Mouse (Mus musculus): ENCODE data around the gene Rpl7l1. TPM values are rescaled to one million over a fixed set of nuclear protein-coding genes. Genes with fewer than 3 reads are reported as not detected.

The Rpl7l1 gene
- polyA plus RNA-seq, 1 experiment from 2014 or later: 83.7 TPM

DNA sequence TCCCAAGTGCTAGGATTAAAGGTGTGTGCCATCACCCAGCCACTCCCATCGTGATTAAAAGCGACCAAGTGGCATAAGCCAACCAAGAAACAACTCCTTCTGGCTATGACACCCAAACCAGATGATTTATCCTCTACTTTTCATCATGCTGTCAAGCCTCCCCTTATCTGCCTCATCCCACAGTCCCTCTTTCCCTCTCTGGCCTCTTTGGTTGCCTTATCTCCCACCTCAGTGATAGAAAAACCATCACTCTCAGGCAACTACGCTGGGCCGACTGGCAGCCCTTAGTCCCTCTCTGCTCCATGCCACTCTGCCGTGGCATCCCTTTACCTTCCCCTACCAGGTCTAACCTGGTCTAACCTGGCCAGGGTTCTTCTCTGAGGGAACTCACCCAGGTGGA is 4.5 kb upstream of the Rpl7l1 start:
- no peak for TF ChIP-seq CTCF (IDR thresholded peaks at IDR 0.05)
- no peak for TF ChIP-seq EP300 (IDR thresholded peaks at IDR 0.05)
- no peaks in the 10 kb centered on the region for H3K9me3 ChIP-seq (ENCODE audit: low read length)
- WGBS: 85% methylated on average over 5 of the region's 5 CpGs

DNA sequence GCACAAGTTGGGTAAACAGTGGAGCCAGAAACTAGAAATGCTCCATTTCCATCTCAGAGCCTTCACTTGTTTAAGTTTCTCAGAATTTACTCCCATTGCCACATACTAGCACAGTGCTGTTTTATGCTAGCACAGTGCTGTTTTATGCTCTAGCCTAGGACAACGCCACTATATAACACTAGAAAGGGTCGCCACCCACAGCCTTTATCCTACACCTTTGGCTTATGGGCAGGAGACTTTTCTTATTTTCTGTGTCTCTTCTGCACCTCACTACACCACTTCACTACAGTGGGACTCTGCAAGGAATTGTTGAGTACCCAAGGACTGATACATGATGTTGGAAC is 722 bp upstream of the Rpl7l1 start:
- Histone ChIP-seq H3K4me2 (replicated peaks; ENCODE audit: low read depth, low read length) (peak overlapping the region; percentile 66), H3K27me3 (replicated peaks; ENCODE audit: insufficient read depth, low read length) (no peaks in the 10 kb centered on the region), H3K9ac (replicated peaks; ENCODE audit: low read depth) (no peak overlapping the region; the same call in 1 of the 2 replicates), H3K9me3 (ENCODE audit: low read length) (no peaks in the 10 kb centered on the region), H3K27ac (ENCODE audit: low read length) (peak overlapping the region; percentile 81), H3K36me3 (ENCODE audit: insufficient read depth, low read length) (peaks cover 17% of the 10 kb centered on the region; the same call in 1 of the 2 replicates), H3K4me3 (ENCODE audit: low read depth, low read length) (peak overlapping the region; percentile 72), H3K4me1 (ENCODE audit: insufficient read depth, low read depth, low read length) (no peaks in the 10 kb centered on the region)
- TF ChIP-seq EP300 (IDR thresholded peaks at IDR 0.05): no peak
- no peak for TF ChIP-seq CTCF (IDR thresholded peaks at IDR 0.05)
- DNase-seq (ENCODE audit: low spot score): no peak
- ATAC-seq: no peak
- 76% methylated on average over 2 of the region's 2 CpGs for WGBS

More for the DNA sequence above, 4.5 kb upstream of the Rpl7l1 start:
- ATAC-seq (no peak), DNase-seq (ENCODE audit: low spot score) (no peak)
- Histone ChIP-seq H3K4me2 (replicated peaks; ENCODE audit: low read depth, low read length) (no peak overlapping the region), H3K4me3 (ENCODE audit: low read depth, low read length) (no peak overlapping the region), H3K36me3 (ENCODE audit: insufficient read depth, low read length) (no peaks in the 10 kb centered on the region), H3K27me3 (replicated peaks; ENCODE audit: insufficient read depth, low read length) (no peaks in the 10 kb centered on the region), H3K4me1 (ENCODE audit: insufficient read depth, low read depth, low read length) (no peaks in the 10 kb centered on the region), H3K9ac (replicated peaks; ENCODE audit: low read depth) (no peak overlapping the region), H3K27ac (ENCODE audit: low read length) (no peak overlapping the region)

DNA sequence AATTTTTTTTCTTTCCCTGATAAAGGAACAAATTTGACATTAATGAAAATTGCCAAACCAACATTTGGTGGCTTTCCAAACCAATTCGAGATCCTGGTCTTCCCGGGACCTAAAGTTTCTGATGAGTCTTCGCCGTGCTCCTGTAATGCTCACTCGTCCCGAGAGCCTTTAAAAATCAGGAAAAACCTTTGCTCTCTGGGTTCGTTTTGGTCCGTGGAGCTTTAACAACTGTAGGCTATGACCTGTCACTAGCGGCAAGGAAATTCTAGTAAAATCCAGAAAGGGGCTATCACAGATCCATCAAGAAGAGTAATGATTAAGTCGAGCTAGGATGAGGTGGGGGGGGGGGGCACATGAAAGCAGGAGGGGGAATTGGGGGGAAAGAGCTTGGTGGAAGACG is 596 bp downstream of the Rpl7l1 start:
- Histone ChIP-seq H3K36me3 (ENCODE audit: insufficient read depth, low read length) (peaks cover 26% of the 10 kb centered on the region; the same call in 1 of the 2 replicates), H3K27ac (ENCODE audit: low read length) (peak overlapping the region; percentile 81), H3K4me1 (ENCODE audit: insufficient read depth, low read depth, low read length) (no peaks in the 10 kb centered on the region), H3K4me3 (ENCODE audit: low read depth, low read length) (peak overlapping the region; percentile 72), H3K27me3 (replicated peaks; ENCODE audit: insufficient read depth, low read length) (no peaks in the 10 kb centered on the region), H3K4me2 (replicated peaks; ENCODE audit: low read depth, low read length) (peak overlapping the region; percentile 66), H3K9ac (replicated peaks; ENCODE audit: low read depth) (peak overlapping the region; percentile 70), H3K9me3 (ENCODE audit: low read length) (no peaks in the 10 kb centered on the region)
- under 1% methylated on average over 11 of the region's 11 CpGs for WGBS
- TF ChIP-seq CTCF (IDR thresholded peaks at IDR 0.05) (no peak), EP300 (IDR thresholded peaks at IDR 0.05) (no peak)
- ATAC-seq (no peak), DNase-seq (ENCODE audit: low spot score) (peak; percentile 34)

DNA sequence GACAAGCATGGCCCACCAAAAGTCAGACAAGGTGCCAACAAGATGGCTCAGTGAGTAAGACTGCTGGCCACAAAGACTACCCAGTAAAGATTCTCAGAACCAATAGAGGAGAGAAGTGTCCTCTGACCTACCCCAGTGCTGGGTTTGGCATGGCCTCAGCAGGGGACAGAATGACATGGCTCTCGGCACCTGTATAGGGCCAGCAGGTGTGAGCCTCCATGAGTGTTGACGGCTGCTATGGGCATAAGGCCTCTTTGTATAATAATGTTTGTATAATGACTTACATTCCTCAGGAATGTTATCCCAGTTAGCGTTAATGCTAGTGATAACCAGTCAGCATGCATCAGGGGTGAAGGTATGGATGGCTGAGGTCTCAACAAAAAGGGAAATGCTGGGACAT is 6.4 kb downstream of the Rpl7l1 start:
- Histone ChIP-seq H3K9me3 (ENCODE audit: low read length) (no peaks in the 10 kb centered on the region), H3K27ac (ENCODE audit: low read length) (peak overlapping the region; percentile 60), H3K9ac (replicated peaks; ENCODE audit: low read depth) (no peak overlapping the region), H3K4me1 (ENCODE audit: insufficient read depth, low read depth, low read length) (peaks cover 3% of the 10 kb centered on the region; the same call in 1 of the 2 replicates), H3K4me3 (ENCODE audit: low read depth, low read length) (no peak overlapping the region), H3K27me3 (replicated peaks; ENCODE audit: insufficient read depth, low read length) (no peaks in the 10 kb centered on the region), H3K4me2 (replicated peaks; ENCODE audit: low read depth, low read length) (no peak overlapping the region), H3K36me3 (ENCODE audit: insufficient read depth, low read length) (peaks cover 41% of the 10 kb centered on the region; the same call in 1 of the 2 replicates)
- 50% methylated on average over 3 of the region's 3 CpGs for WGBS
- ATAC-seq: no peak
- TF ChIP-seq EP300 (IDR thresholded peaks at IDR 0.05) (no peak), CTCF (IDR thresholded peaks at IDR 0.05) (no peak)
- DNase-seq (ENCODE audit: low spot score): no peak

DNA sequence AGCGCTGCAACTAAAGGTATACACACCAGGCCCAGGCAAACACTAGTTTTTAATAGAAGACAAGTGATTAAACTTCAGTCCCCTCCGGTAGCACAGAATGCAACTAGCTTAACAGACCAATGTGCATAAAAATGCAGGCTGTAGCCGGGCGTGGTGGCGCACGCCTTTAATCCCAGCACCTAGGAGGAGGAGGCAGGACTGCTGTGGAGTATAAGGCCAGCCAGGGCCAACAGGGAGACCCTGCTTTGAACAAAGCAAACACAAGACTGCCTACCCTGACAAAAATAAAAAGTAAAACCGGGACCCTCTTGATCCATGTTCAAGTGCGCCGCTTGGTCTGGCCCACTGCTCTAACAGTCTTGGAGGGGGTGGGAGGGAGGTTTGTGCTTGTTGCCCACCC is 7.4 kb downstream of the Rpl7l1 start:
- Histone ChIP-seq H3K4me3 (ENCODE audit: low read depth, low read length) (no peak overlapping the region), H3K27ac (ENCODE audit: low read length) (no peak overlapping the region; the same call in 1 of the 2 replicates), H3K9me3 (ENCODE audit: low read length) (no peaks in the 10 kb centered on the region), H3K4me2 (replicated peaks; ENCODE audit: low read depth, low read length) (no peak overlapping the region), H3K27me3 (replicated peaks; ENCODE audit: insufficient read depth, low read length) (no peaks in the 10 kb centered on the region), H3K36me3 (ENCODE audit: insufficient read depth, low read length) (peaks cover 41% of the 10 kb centered on the region; the same call in 1 of the 2 replicates), H3K9ac (replicated peaks; ENCODE audit: low read depth) (no peak overlapping the region), H3K4me1 (ENCODE audit: insufficient read depth, low read depth, low read length) (peaks cover 3% of the 10 kb centered on the region; the same call in 1 of the 2 replicates)
- no peak for TF ChIP-seq EP300 (IDR thresholded peaks at IDR 0.05)
- no peak for TF ChIP-seq CTCF (IDR thresholded peaks at IDR 0.05)
- no peak for DNase-seq (ENCODE audit: low spot score)
- WGBS: 87% methylated on average over 9 of the region's 9 CpGs
- ATAC-seq: no peak

DNA sequence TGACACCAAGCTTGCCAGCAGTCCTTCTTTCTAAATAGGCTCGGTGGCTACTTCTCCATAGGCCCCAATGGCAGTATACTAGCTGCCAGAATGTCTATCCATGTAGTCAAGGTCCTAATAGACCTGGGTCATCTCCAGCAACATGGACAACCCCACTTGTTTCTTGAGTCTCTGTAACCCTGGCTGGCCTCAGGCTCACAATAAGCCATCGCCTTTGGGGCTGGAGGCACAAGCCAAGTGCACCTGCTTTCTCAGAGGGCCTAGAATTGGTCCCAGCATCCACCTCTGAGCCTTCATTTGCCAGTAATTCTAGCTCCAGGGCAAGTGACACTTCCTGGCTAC is 8.4 kb downstream of the Rpl7l1 start:
- no peak overlapping the region for H3K4me3 ChIP-seq (ENCODE audit: low read depth, low read length)
- no peaks in the 10 kb centered on the region for H3K27me3 ChIP-seq (replicated peaks; ENCODE audit: insufficient read depth, low read length)
- H3K9ac ChIP-seq (replicated peaks; ENCODE audit: low read depth): no peak overlapping the region
- peaks cover 34% of the 10 kb centered on the region; the same call in 1 of the 2 replicates for H3K36me3 ChIP-seq (ENCODE audit: insufficient read depth, low read length)
- no peak for DNase-seq (ENCODE audit: low spot score)
- peaks cover 3% of the 10 kb centered on the region; the same call in 1 of the 2 replicates for H3K4me1 ChIP-seq (ENCODE audit: insufficient read depth, low read depth, low read length)
- no peaks in the 10 kb centered on the region for H3K9me3 ChIP-seq (ENCODE audit: low read length)
- no peak for ATAC-seq
- TF ChIP-seq CTCF (IDR thresholded peaks at IDR 0.05) (no peak), EP300 (IDR thresholded peaks at IDR 0.05) (no peak)
- no peak overlapping the region for H3K27ac ChIP-seq (ENCODE audit: low read length)
- no peak overlapping the region for H3K4me2 ChIP-seq (replicated peaks; ENCODE audit: low read depth, low read length)
- whole genome bisulfite sequencing: 50% methylated on average over 2 of the region's 2 CpGs
